ENCODE assay signal across 22 mouse cellular contexts in the genomic region with DNA sequence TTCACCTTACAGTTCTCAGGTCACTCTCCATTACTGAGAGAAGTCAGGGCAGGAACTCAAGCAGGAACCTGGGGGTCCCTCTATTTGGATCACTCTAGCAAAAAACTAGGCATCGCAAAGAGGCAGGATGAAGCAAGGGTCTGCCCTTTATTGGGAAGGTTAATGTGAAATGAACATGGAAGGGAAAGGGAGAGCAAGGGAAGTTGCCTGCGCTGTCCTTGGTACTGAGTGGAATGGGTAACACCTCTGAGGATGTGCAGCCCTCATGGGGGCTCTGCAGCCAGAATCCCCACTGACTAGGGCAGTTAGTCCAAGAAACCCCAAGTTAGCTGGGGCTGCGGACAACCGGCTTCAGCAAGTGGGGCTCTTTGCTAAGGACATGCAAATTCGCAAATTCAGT.
DNase-seq lines count a peak whose midpoint lies in the region; ATAC-seq and TF ChIP-seq lines count a peak whose summit lies in the region.
"Had no signal": no experiment of that assay in that cellular context is flagged by ENCODE, and none has a peak within 500 bp of the region (broad histone marks: within the 10 kb centered on the region; RNA-seq: fewer than 3 reads in every experiment).

No protein-coding gene starts in this region.

- ATAC-seq in midbrain, embryonic 15.5 days (replicated peaks): no peak
- ATAC-seq: forebrain, embryonic 15.5 days; liver, postnatal 0 days; midbrain, embryonic 16.5 days; Patski had no signal

- no peak for TF ChIP-seq POLR2A in myocyte (IDR thresholded peaks at IDR 0.05; ENCODE audit: insufficient read length, low read depth)
- no peak for TF ChIP-seq POLR2A in lung, adult 2 months (IDR thresholded peaks at IDR 0.05; ENCODE audit: borderline replicate concordance, extremely low read depth, low read depth, low read length)

- 50% methylated on average over 5 of the region's 5 CpGs for WGBS in midbrain, embryonic 10.5 days
- 45% methylated on average over 5 of the region's 5 CpGs for WGBS in midbrain, embryonic 15.5 days
- 72% methylated on average over 5 of the region's 5 CpGs for WGBS in lung, adult 2 months

- no peak for TF ChIP-seq CTCF in lung, adult 2 months (IDR thresholded peaks at IDR 0.05; ENCODE audit: insufficient read depth, low read length)

- H3K79me2 ChIP-seq in myocyte (ENCODE audit: control insufficient read depth, insufficient read depth): no peaks in the 10 kb centered on the region

- no peak overlapping the region for H3K27ac ChIP-seq in midbrain, embryonic 10.5 days (replicated peaks)
- H3K27ac ChIP-seq in midbrain, embryonic 15.5 days: no peak overlapping the region
- H3K27ac ChIP-seq: forebrain, embryonic 15.5 days; heart, embryonic 10.5 days; macrophage; stomach, embryonic 15.5 days had no signal

- peak; percentile 35 for DNase-seq in midbrain, embryonic 10.5 days (ENCODE audit: low spot score)
- DNase-seq in NIH3T3 (ENCODE audit: low read depth): peak; percentile 32
- peak; percentile 19 for DNase-seq in embryo, embryonic 11.5 days (ENCODE audit: low read depth, low spot score)
- no peak for DNase-seq in lung, adult 2 months
- DNase-seq in left cerebral cortex, adult 9 months (ENCODE audit: low spot score in 2 of 2): no peak
- DNase-seq: adrenal gland, postnatal 36 days; cerebellum, adult 2 months; heart, postnatal 14 days; kidney, postnatal 10 days; layer of hippocampus, adult 9-11 months; liver; liver, postnatal 0 days; right cerebral cortex, postnatal 14 days had no signal

- no peak overlapping the region for H3ac ChIP-seq in myocyte (ENCODE audit: control insufficient read depth, insufficient read length)

- H3K27me3 ChIP-seq in midbrain, embryonic 10.5 days (ENCODE audit: low read depth, poor library complexity, severe bottlenecking): no peaks in the 10 kb centered on the region
- H3K27me3 ChIP-seq in midbrain, embryonic 15.5 days (replicated peaks): no peaks in the 10 kb centered on the region
- no peaks in the 10 kb centered on the region for H3K27me3 ChIP-seq in myocyte (ENCODE audit: control insufficient read depth, insufficient read depth, insufficient read length)
- H3K27me3 ChIP-seq: forebrain, embryonic 15.5 days; stomach, embryonic 15.5 days had no signal

- no peak overlapping the region for H3K4me2 ChIP-seq in midbrain, embryonic 15.5 days
- no peak overlapping the region for H3K4me2 ChIP-seq in myocyte (ENCODE audit: low read depth)
- H3K4me2 ChIP-seq: forebrain, embryonic 15.5 days; stomach, embryonic 15.5 days had no signal

- no peak overlapping the region for H3K9ac ChIP-seq in midbrain, embryonic 15.5 days
- H3K9ac ChIP-seq: forebrain, embryonic 15.5 days; liver, postnatal 0 days; stomach, embryonic 15.5 days had no signal

- no peak overlapping the region for H3K4me3 ChIP-seq in midbrain, embryonic 10.5 days
- no peak overlapping the region for H3K4me3 ChIP-seq in midbrain, embryonic 15.5 days
- no peak overlapping the region for H3K4me3 ChIP-seq in myocyte
- no peak overlapping the region for H3K4me3 ChIP-seq in lung, adult 2 months (replicated peaks; ENCODE audit: extremely low read depth, low read depth, low read length)
- H3K4me3 ChIP-seq: erythroblast, embryonic 14.5 days; forebrain, embryonic 15.5 days; heart, embryonic 10.5 days; stomach, embryonic 15.5 days had no signal

- H3K36me3 ChIP-seq in midbrain, embryonic 10.5 days: no peaks in the 10 kb centered on the region
- H3K36me3 ChIP-seq in midbrain, embryonic 15.5 days (replicated peaks): no peaks in the 10 kb centered on the region
- H3K36me3 ChIP-seq in myocyte (ENCODE audit: control insufficient read depth, insufficient read depth): no peaks in the 10 kb centered on the region
- H3K36me3 ChIP-seq: forebrain, embryonic 15.5 days; heart, embryonic 10.5 days; stomach, embryonic 15.5 days had no signal

- peaks cover 14% of the 10 kb centered on the region for H3K4me1 ChIP-seq in midbrain, embryonic 10.5 days
- no peaks in the 10 kb centered on the region for H3K4me1 ChIP-seq in midbrain, embryonic 15.5 days
- H3K4me1 ChIP-seq in lung, adult 2 months (ENCODE audit: control insufficient read depth, insufficient read depth, low read length): no peaks in the 10 kb centered on the region
- H3K4me1 ChIP-seq: forebrain, embryonic 15.5 days; heart, embryonic 10.5 days; stomach, embryonic 15.5 days had no signal

- H3K9me3 ChIP-seq in midbrain, embryonic 10.5 days (replicated peaks): no peaks in the 10 kb centered on the region
- no peaks in the 10 kb centered on the region for H3K9me3 ChIP-seq in midbrain, embryonic 15.5 days
- H3K9me3 ChIP-seq: forebrain, embryonic 15.5 days; heart, embryonic 10.5 days; stomach, embryonic 15.5 days had no signal

TF ChIP-seq in myocyte, 11 proteins besides CTCF, POLR2A, EP300 and RAD21:
- TF ChIP-seq CEBPB (IDR thresholded peaks at IDR 0.05; ENCODE audit: insufficient read depth, poor library complexity, severe bottlenecking): no peak
- TF ChIP-seq MAX (IDR thresholded peaks at IDR 0.05; ENCODE audit: low read depth): peak; percentile 19
- TF ChIP-seq REST (IDR thresholded peaks at IDR 0.05; ENCODE audit: insufficient read depth, insufficient read length): peak; percentile 93

Comparison
In these comparisons a context has a peak if more than half of its experiments do, and no peak if none do; other contexts are left out.
1. DNase-seq: peak in midbrain, embryonic 10.5 days (single experiment), NIH3T3 (single experiment) and embryo, embryonic 11.5 days (single experiment); none in lung, adult 2 months (single experiment) and left cerebral cortex, adult 9 months (0 of 2).